Mouse (Mus musculus) spleen, adult 2 months (tissue): ENCODE measurements around the gene Fkbp15.

Experiments
- CTCF ChIP-seq: fragments of 200-500 bp; IDR thresholded peaks from 2 replicates; pipeline ENCODE4 v1.5.1; 2011; ENCODE audit warnings: mild to moderate bottlenecking, inconsistent platforms; ENCODE audit not compliant: insufficient read depth, insufficient read length, insufficient replicate concordance; ENCODE audit errors: extremely low read depth
- POLR2A ChIP-seq: fragments of 200-500 bp; IDR thresholded peaks from 2 replicates; pipeline ENCODE4 v1.6.1; 2011; ENCODE audit warnings: low read depth, low read length, inconsistent platforms

DNA sequence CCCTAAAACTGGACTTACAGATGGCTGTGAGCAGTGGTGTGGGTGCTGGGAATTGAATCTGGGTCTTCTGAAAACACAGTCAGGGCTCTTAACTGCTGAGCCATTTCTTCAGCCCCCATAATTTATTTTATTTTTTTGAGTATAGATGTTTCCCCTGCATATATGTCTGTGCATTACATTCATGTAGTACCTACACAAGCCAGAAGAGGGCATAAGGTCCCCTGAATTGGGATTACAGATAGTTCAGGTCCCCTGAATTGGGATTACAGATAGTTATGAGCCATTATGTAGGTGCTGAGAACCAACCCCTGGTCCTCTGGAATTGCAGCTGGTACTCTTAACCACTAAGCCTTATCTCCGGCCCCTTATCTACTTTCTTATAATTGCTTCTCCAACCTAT lies 16.3 kb downstream of the Fkbp15 start:
- no peak for TF ChIP-seq POLR2A
- 0 out of 2 replicates have a peak, but pooled peaks have one; percentile 0 for TF ChIP-seq CTCF
